Mouse (Mus musculus) intestine, embryonic 15.5 days (tissue): ENCODE data around the gene 4931406C07Rik. TPM values are rescaled to one million over a fixed set of nuclear protein-coding genes. Genes with fewer than 3 reads are reported as not detected.
"Not testable (repeated sequence)": the region's sequence is repeated elsewhere in the genome, so short reads cannot be mapped to it uniquely, and the experiment has no call there.

Experiments
- ATAC-seq: fragments of 200-750 bp; cut with Nextera tagmentation; 2 replicates; pipeline ENCODE4 v1.8.0; 2017; ENCODE audit warnings: moderate TSS enrichment, moderate library complexity
- H3K27ac ChIP-seq: fragments of 300-500 bp; sonication (generic); 2 replicates; pipeline ENCODE4 v1.5.1; 2015; ENCODE audit warnings: mild to moderate bottlenecking, inconsistent platforms
- H3K27me3 ChIP-seq: fragments of 300-500 bp; sonication (generic); replicated peaks from 2 replicates; pipeline ENCODE4 v1.6.1; 2015; ENCODE audit warnings: inconsistent platforms
- H3K36me3 ChIP-seq: fragments of 300-500 bp; sonication (generic); 2 replicates; pipeline ENCODE4 v1.6.1; 2015; ENCODE audit warnings: inconsistent platforms
- H3K4me1 ChIP-seq: fragments of 300-500 bp; sonication (generic); replicated peaks from 2 replicates; pipeline ENCODE4 v1.6.1; 2015; ENCODE audit warnings: inconsistent platforms
- H3K4me2 ChIP-seq: fragments of 300-500 bp; sonication (generic); replicated peaks from 2 replicates; pipeline ENCODE4 v1.6.1; 2015; ENCODE audit warnings: mild to moderate bottlenecking, inconsistent platforms
- H3K4me3 ChIP-seq: fragments of 300-500 bp; sonication (generic); replicated peaks from 2 replicates; pipeline ENCODE4 v1.5.1; 2015; ENCODE audit warnings: inconsistent platforms
- H3K9ac ChIP-seq: fragments of 300-500 bp; sonication (generic); 2 replicates; pipeline ENCODE4 v1.6.1; 2015; ENCODE audit warnings: inconsistent platforms
- H3K9me3 ChIP-seq: fragments of 300-500 bp; sonication (generic); 2 replicates; pipeline ENCODE4 v1.6.1; 2016; ENCODE audit warnings: inconsistent platforms
- WGBS: fragments of 180-500 bp; shearing (Covaris S2); methylation state at CpG from one replicate; pipeline ENCODE4 v1.1.7; 2015; 5-methylcytosine and 5-hydroxymethylcytosine counted together
- polyA plus RNA-seq: library from polyadenylated mRNA; unstranded; fragments of >200 nt; fragmentation: Nextera tagmentation; extraction: Ambion mirVana; gene quantifications from 2 replicates; pipeline ENCODE4 v1.2.1, GENCODE M21; 2015

4931406C07Rik gene
- 8.4 and 9.6 TPM in 2 replicates for polyA plus RNA-seq

DNA sequence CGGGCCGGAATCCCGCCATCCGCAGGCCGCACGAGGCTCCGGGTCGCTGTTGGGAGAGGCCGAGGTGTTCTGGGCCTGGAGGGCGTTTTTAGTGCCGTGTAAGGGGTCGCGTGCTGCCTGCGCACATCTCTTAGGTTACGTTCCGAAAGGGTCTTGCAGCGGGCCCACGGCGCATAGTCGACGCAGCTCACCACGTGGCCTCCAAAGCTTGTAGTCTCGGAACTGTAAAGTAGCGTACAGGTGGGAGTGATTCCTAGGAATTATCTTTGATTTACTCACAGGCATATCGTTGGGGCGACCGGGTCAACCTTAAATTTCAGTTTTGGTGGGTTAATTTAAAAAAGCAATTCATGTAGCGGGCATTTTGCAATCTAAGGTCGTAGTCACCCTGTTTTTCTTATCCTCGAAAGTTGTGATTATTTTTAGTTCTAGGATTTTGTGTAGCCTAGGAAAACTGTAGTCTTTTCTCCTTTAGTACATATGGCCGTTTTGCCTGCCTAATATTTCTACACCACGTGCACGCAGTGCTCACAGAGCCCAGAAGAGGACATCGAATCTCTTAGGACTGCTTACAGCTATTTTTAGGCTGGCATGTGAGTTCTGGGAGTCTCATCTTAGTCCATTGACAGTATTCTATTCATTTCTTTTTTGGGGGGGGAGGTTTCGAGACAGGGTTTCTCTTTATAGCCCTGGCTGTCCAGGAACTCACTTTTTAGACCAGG lies at the start of gene 4931406C07Rik:
Gene 4931406C07Rik (minus strand): TSS at position 51 of the 722 bp plus-strand sequence.
- no peaks in the 10 kb centered on the region for H3K27me3 ChIP-seq
- H3K9me3 ChIP-seq = no peaks in the 10 kb centered on the region
- ATAC-seq = peak; percentile 73
- H3K4me2 ChIP-seq = peak within 1 kb of the TSS; percentile 52
- peaks cover 13% of the 10 kb centered on the region; the same call in 1 of the 2 replicates for H3K36me3 ChIP-seq
- under 1% methylated on average over 35 of the region's 35 CpGs for WGBS
- H3K4me3 ChIP-seq = peak within 1 kb of the TSS; percentile 90
- H3K4me1 ChIP-seq = peaks cover 11% of the 10 kb centered on the region; the same call in 1 of the 2 replicates
- H3K9ac ChIP-seq = peak within 1 kb of the TSS; percentile 99
- peak within 1 kb of the TSS; percentile 95 for H3K27ac ChIP-seq

- H3K4me1 ChIP-seq = no peaks in the 10 kb centered on the region
- peaks cover 6% of the 10 kb centered on the region for H3K36me3 ChIP-seq
- no peak overlapping the region for H3K4me3 ChIP-seq
- no peak for ATAC-seq
- H3K27ac ChIP-seq = no peak overlapping the region
- no peak overlapping the region for H3K9ac ChIP-seq
- no peaks in the 10 kb centered on the region for H3K9me3 ChIP-seq
- H3K27me3 ChIP-seq = no peaks in the 10 kb centered on the region
- no peak overlapping the region for H3K4me2 ChIP-seq
- 73% methylated on average over 2 of the region's 2 CpGs for WGBS
These were observed 43.7 kb upstream of the 4931406C07Rik start for GRCm38 (mm10) chr9:15349925-15350324.

DNA sequence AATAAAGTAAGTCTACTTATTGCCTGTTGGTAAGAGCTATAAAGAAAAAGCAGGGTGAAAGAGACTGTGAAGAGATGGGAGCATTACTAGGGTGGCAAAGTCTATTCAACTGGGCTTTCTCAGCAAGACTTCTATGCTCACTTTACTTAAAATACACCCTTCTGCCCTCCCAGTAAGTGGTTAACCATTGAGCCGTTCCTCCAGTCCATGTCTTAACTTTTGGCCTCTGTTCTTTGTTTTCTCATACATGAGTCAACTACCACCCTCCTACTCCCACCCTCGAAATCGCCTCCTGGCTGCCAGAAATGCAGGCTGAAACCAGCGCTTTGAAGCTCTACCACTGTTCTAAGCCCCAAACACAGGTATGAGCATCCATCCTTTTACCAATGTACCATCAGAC lies 31.5 kb upstream of the 4931406C07Rik start:
- Histone ChIP-seq H3K27me3 (no peaks in the 10 kb centered on the region), H3K4me3 (no peak overlapping the region), H3K27ac (no peak overlapping the region), H3K4me2 (no peak overlapping the region), H3K36me3 (peaks cover 38% of the 10 kb centered on the region), H3K9me3 (no peaks in the 10 kb centered on the region), H3K4me1 (no peaks in the 10 kb centered on the region), H3K9ac (no peak overlapping the region)
- no peak for ATAC-seq
- WGBS = 91% methylated on average over 4 of the region's 4 CpGs

DNA sequence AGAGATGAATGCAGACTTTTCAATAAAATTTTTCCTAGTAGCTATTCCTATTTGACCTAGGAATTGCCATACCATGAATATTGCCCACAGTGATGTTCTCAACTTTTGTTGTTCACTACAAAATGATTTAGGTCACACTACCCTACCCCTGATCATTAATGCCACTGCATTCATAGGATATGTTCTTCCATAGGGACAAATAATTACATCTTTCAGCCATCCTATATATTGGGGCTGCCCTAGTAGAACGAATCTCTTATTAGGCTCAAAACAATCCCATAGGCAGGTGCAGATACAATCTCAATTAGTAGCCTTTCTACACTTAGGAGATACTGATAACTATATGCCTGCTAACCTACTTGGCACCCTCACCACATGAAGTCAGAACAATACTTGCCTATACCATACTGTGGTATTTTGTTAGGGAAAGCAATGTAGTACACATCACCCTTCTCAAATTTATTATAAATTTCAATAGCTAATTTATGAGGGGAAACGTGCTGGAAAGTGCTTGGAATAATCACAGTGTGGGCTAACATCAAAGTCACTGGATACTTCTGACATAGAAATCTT lies 12.0 kb upstream of the 4931406C07Rik start:
- no peaks in the 10 kb centered on the region for H3K9me3 ChIP-seq
- H3K36me3 ChIP-seq = peaks cover 23% of the 10 kb centered on the region
- H3K4me2 ChIP-seq = no peak overlapping the region
- no peaks in the 10 kb centered on the region for H3K27me3 ChIP-seq
- H3K4me3 ChIP-seq = no peak overlapping the region
- 78% methylated on average over 2 of the region's 2 CpGs for WGBS
- no peaks in the 10 kb centered on the region for H3K4me1 ChIP-seq
- H3K9ac ChIP-seq = no peak overlapping the region
- H3K27ac ChIP-seq = no peak overlapping the region
- ATAC-seq = no peak

DNA sequence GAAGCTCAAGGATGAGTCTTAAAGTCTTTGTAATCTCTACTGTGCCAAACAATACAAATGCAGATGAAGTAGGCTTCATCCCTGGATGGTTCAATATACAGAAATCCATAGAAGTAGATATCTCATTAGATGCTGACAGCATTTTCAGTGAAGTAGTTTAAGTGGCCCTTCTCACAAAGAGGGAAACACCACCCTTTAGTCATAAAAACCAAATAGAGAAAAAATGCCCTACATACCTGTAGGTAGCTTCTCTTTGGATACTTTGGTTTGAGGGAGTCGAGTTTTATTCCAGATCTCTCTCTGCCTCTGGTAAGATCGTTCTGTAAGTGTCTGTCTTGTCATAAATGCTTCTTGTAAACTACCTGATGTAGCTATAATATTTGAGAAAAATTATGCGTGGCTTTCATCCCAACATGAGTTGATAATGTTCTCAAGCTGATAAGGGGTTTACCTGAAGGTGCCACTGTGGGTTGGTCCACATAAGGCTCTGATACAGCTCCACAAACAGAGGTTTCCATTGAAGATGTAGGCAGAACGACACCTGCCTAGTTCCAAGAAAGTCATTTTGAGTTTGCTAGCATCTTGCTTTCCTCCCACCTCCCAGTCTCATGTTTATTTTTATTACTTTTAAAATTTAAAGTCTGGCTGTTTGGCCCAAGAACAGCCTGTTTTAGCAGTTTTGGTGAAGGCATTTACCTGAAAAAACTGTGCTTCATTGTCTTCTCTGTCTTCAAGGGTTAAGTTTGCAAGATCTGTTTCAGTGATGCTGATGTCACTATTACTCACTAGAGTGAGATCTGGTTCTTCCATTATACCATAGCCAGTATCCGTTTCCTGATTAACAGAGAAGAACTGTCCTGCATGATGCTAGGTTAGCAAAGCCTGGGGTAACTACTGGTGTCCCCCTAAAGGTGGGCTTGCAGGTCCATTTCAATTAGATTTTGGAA lies 11.2 kb upstream of the 4931406C07Rik start:
- no peak overlapping the region for H3K4me3 ChIP-seq
- H3K9me3 ChIP-seq = no peaks in the 10 kb centered on the region
- 0 out of 2 replicates have a peak, but pooled peaks have one; percentile 26 for ATAC-seq
- H3K36me3 ChIP-seq = peaks cover 27% of the 10 kb centered on the region
- H3K9ac ChIP-seq = no peak overlapping the region
- no peak overlapping the region for H3K4me2 ChIP-seq
- H3K27me3 ChIP-seq = no peaks in the 10 kb centered on the region
- 54% methylated on average over 5 of the region's 5 CpGs for WGBS
- H3K27ac ChIP-seq = no peak overlapping the region
- no peaks in the 10 kb centered on the region for H3K4me1 ChIP-seq

DNA sequence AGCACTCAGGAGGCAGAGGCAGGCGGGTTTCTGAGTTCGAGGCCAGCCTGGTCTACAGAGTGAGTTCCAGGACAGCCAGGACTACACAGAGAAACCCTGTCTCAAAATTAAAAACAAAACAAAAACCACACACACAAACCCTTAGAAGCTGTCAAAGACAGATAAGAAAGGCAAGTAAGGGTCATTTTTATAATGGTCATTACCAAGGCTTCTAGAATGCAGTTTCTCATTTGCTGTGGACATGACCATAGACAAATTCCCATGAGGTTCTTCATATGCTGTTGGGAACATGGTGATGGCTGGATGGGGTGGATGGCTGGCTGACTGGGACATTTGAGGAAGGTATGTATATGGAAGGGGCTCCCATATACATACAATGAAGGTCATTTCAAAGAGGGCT lies 10.0 kb upstream of the 4931406C07Rik start:
- peaks cover 34% of the 10 kb centered on the region for H3K36me3 ChIP-seq

DNA sequence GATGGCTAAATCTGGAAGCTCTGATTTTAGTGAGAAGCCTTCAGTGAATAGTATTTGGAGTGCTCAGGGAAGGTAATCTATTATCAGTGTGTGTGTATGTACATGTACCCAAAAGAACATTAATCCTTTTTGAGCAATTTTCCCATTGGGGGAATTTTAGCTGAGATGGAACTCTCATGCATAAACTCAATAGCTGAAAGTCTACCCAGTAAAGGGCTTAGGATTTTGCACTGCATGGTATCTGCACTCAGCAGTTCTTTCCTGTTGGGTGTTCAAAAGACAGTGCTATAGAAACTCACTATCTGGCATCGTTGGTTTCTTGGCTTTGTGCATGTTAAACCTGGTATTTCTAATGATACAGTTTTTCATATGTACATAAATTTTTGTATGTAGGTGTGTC lies 8.4 kb upstream of the 4931406C07Rik start:
- no peak overlapping the region for H3K4me3 ChIP-seq
- no peak overlapping the region for H3K9ac ChIP-seq
- H3K4me2 ChIP-seq = no peak overlapping the region
- ATAC-seq = no peak
- no peaks in the 10 kb centered on the region for H3K27me3 ChIP-seq
- no peaks in the 10 kb centered on the region for H3K4me1 ChIP-seq
- no peak overlapping the region for H3K27ac ChIP-seq
- peaks cover 39% of the 10 kb centered on the region for H3K36me3 ChIP-seq
- no peaks in the 10 kb centered on the region for H3K9me3 ChIP-seq
- WGBS = 95% methylated on average over 1 of the region's 1 CpGs

More for the DNA sequence above, 10.0 kb upstream of the 4931406C07Rik start:
- not testable (repeated sequence) for ATAC-seq, H3K9ac ChIP-seq, H3K4me2 ChIP-seq, H3K9me3 ChIP-seq, H3K27ac ChIP-seq, H3K4me1 ChIP-seq, H3K4me3 ChIP-seq, H3K27me3 ChIP-seq
- 87% methylated on average over 2 of the region's 2 CpGs for WGBS

GRCm38 (mm10) chr9:15313633-15314032 lies 7.4 kb upstream of the 4931406C07Rik start:
- Histone ChIP-seq H3K4me3 (no peak overlapping the region), H3K27me3 (no peaks in the 10 kb centered on the region), H3K36me3 (peaks cover 47% of the 10 kb centered on the region), H3K4me1 (peaks cover 4% of the 10 kb centered on the region; the same call in 1 of the 2 replicates), H3K9ac (no peak overlapping the region), H3K27ac (no peak overlapping the region), H3K4me2 (no peak overlapping the region), H3K9me3 (no peaks in the 10 kb centered on the region)
- WGBS = 92% methylated on average over 5 of the region's 5 CpGs
- no peak for ATAC-seq

GRCm38 (mm10) chr9:15312054-15312735 lies 5.9 kb upstream of the 4931406C07Rik start:
- no peak overlapping the region for H3K4me2 ChIP-seq
- peaks cover 11% of the 10 kb centered on the region; the same call in 1 of the 2 replicates for H3K4me1 ChIP-seq
- no peak overlapping the region for H3K9ac ChIP-seq
- no peak for ATAC-seq
- H3K36me3 ChIP-seq = peaks cover 43% of the 10 kb centered on the region
- H3K27me3 ChIP-seq = no peaks in the 10 kb centered on the region
- WGBS = 85% methylated on average over 2 of the region's 2 CpGs
- H3K4me3 ChIP-seq = no peak overlapping the region
- H3K27ac ChIP-seq = no peak overlapping the region
- no peaks in the 10 kb centered on the region for H3K9me3 ChIP-seq

DNA sequence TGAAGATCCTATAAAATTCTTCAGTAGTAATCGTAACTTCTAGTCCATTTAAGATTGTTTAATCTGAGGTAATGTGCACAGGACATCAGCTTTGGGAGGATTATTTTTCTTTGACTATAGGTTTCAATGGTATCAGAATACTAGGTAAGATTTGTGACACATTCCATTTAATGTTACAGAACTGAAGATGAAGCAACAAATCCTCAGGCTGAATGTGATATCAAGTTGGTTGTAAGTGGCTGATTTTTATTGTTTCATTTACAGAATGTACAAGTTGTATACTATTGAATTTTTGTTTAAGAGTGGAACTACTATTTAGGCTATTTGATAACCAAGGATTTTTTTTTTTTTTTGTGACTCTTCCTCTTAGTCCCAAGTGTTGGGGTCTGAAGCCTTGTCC lies 3.9 kb upstream of the 4931406C07Rik start:
- Histone ChIP-seq H3K4me2 (no peak overlapping the region), H3K36me3 (peaks cover 40% of the 10 kb centered on the region), H3K9me3 (no peaks in the 10 kb centered on the region), H3K4me3 (no peak overlapping the region), H3K4me1 (peaks cover 11% of the 10 kb centered on the region; the same call in 1 of the 2 replicates), H3K9ac (no peak overlapping the region), H3K27ac (no peak overlapping the region), H3K27me3 (no peaks in the 10 kb centered on the region)
- ATAC-seq = no peak
- WGBS = 76% methylated on average over 1 of the region's 1 CpGs

DNA sequence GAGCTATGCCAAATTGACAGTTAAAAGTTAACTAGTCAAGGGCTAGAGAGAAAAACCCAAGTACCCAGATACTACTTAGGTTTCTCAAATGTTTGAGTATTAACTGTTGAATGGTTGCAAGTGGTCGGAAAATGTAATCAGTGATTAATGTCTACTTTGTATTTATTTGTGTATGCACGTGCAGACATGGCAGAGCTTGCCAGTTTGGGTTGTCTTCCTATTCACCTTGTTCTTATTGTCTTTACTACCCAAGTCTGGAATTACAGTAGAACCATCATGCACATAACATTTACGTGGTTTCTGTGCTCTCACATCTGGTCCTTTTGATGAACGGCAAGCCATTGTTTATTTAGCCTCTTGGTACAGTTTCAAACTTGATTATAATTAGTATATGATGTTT lies 3.2 kb upstream of the 4931406C07Rik start:
- no peak overlapping the region for H3K9ac ChIP-seq
- H3K9me3 ChIP-seq = no peaks in the 10 kb centered on the region
- H3K4me2 ChIP-seq = peak overlapping the region; percentile 45
- peaks cover 11% of the 10 kb centered on the region; the same call in 1 of the 2 replicates for H3K4me1 ChIP-seq
- ATAC-seq = no peak
- H3K36me3 ChIP-seq = peaks cover 33% of the 10 kb centered on the region
- H3K27ac ChIP-seq = no peak overlapping the region
- 49% methylated on average over 4 of the region's 4 CpGs for WGBS
- H3K4me3 ChIP-seq = no peak overlapping the region; the same call in 1 of the 2 replicates
- no peaks in the 10 kb centered on the region for H3K27me3 ChIP-seq
